Mouse (Mus musculus): ENCODE data around the gene Svs5. TPM values are rescaled to one million over a fixed set of nuclear protein-coding genes. Genes with fewer than 3 reads are reported as not detected.

Gene Svs5
- polyA plus RNA-seq, 1 experiment from 2014 or later: not detected

DNA sequence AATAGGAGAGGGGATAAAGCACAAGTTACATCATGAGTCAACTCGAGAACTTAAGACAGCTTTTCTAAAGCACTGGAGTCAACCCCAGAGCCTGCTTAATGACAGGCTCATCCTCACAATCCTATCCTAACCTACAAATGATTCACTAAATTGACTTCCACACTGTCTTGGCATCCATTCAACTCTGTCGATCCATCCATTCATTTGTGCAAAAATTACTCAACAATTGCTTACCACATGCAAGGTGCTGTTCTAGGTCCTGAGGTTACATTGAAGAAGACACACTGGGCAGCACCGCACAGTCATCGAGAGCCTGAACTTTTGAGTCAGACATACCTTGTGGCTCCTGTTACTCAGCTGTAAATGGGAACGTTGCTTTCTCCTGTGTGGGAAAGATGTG, 26.5 kb downstream of the Svs5 start:
- H3K4me1 ChIP-seq (replicated peaks): no peaks in the 10 kb centered on the region
- WGBS: 82% methylated on average over 5 of the region's 5 CpGs
- no peak overlapping the region for H3K4me2 ChIP-seq
- H3K36me3 ChIP-seq: no peaks in the 10 kb centered on the region
- no peaks in the 10 kb centered on the region for H3K9me3 ChIP-seq
- no peak overlapping the region for H3K4me3 ChIP-seq
- peaks cover 11% of the 10 kb centered on the region; the same call in 1 of the 2 replicates for H3K27me3 ChIP-seq
- no peak overlapping the region for H3K9ac ChIP-seq
- no peak overlapping the region for H3K27ac ChIP-seq
- ATAC-seq (ENCODE audit: low FRiP score): no peak

- H3K4me1 ChIP-seq (replicated peaks): no peaks in the 10 kb centered on the region
- H3K9me3 ChIP-seq: no peaks in the 10 kb centered on the region
- no peak overlapping the region for H3K4me3 ChIP-seq
- no peak overlapping the region for H3K4me2 ChIP-seq
- WGBS: 76% methylated on average over 5 of the region's 5 CpGs
- H3K9ac ChIP-seq: no peak overlapping the region
- peaks cover 11% of the 10 kb centered on the region; the same call in 1 of the 2 replicates for H3K27me3 ChIP-seq
- H3K27ac ChIP-seq: no peak overlapping the region
- no peak for ATAC-seq (ENCODE audit: low FRiP score)
- H3K36me3 ChIP-seq: no peaks in the 10 kb centered on the region
Measured at GRCm38 (mm10) chr2:164359668-164360067, 27.1 kb downstream of the Svs5 start.

GRCm38 (mm10) chr2:164360974-164361657, 28.6 kb downstream of the Svs5 start:
- 33% methylated on average over 13 of the region's 13 CpGs for WGBS
- no peaks in the 10 kb centered on the region for H3K36me3 ChIP-seq
- no peaks in the 10 kb centered on the region for H3K9me3 ChIP-seq
- H3K9ac ChIP-seq: no peak overlapping the region
- no peaks in the 10 kb centered on the region for H3K4me1 ChIP-seq (replicated peaks)
- H3K4me2 ChIP-seq: no peak overlapping the region
- ATAC-seq (ENCODE audit: low FRiP score): no peak
- H3K27me3 ChIP-seq: peaks cover 11% of the 10 kb centered on the region; the same call in 1 of the 2 replicates
- H3K4me3 ChIP-seq: no peak overlapping the region
- H3K27ac ChIP-seq: no peak overlapping the region

GRCm38 (mm10) chr2:164366947-164367346, 34.4 kb downstream of the Svs5 start:
- 81% methylated on average over 3 of the region's 3 CpGs for WGBS
- Histone ChIP-seq H3K4me3 (no peak overlapping the region), H3K9ac (no peak overlapping the region), H3K9me3 (no peaks in the 10 kb centered on the region), H3K27me3 (peaks cover 3% of the 10 kb centered on the region; the same call in 1 of the 2 replicates), H3K36me3 (no peaks in the 10 kb centered on the region), H3K4me1 (replicated peaks) (no peaks in the 10 kb centered on the region), H3K27ac (no peak overlapping the region), H3K4me2 (no peak overlapping the region)
- no peak for ATAC-seq (ENCODE audit: low FRiP score)

DNA sequence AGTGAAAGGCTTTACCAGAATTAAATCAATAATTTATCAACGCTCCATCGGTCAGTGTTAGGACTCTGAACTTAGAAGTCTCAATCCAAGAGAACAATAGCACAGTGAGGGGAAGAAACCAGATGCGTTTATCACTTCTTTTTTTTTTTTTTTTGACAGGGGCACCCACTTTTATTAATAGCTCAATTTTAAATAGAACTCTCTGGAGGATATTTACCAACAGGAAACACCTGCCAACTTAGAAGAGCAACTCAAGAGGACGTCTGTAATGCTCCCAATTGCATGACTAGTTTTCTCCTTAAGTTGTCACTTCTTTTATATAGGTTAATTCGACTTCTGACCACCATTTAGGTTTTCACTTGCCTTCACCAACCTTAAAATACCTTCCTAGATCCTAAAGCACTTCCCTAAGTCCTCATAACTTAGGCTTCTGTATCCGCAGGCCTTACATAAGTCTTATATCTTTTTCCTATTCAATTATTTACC, 36.1 kb downstream of the Svs5 start:
- no peak overlapping the region for H3K27ac ChIP-seq
- no peaks in the 10 kb centered on the region for H3K4me1 ChIP-seq (replicated peaks)
- no peaks in the 10 kb centered on the region for H3K9me3 ChIP-seq
- H3K27me3 ChIP-seq: no peaks in the 10 kb centered on the region
- WGBS: 83% methylated on average over 6 of the region's 6 CpGs
- no peak overlapping the region for H3K4me3 ChIP-seq
- H3K4me2 ChIP-seq: no peak overlapping the region
- no peak overlapping the region for H3K9ac ChIP-seq
- no peak for ATAC-seq (ENCODE audit: low FRiP score)
- H3K36me3 ChIP-seq: no peaks in the 10 kb centered on the region

- H3K27me3 ChIP-seq: no peaks in the 10 kb centered on the region
- H3K9me3 ChIP-seq: no peaks in the 10 kb centered on the region
- WGBS: 89% methylated on average over 3 of the region's 3 CpGs
- no peak overlapping the region for H3K4me2 ChIP-seq
- no peak overlapping the region for H3K4me3 ChIP-seq
- no peaks in the 10 kb centered on the region for H3K36me3 ChIP-seq
- no peak for ATAC-seq (ENCODE audit: low FRiP score)
- H3K9ac ChIP-seq: no peak overlapping the region
- H3K27ac ChIP-seq: no peak overlapping the region
- no peaks in the 10 kb centered on the region for H3K4me1 ChIP-seq (replicated peaks)
Measured at GRCm38 (mm10) chr2:164371371-164371770, 38.8 kb downstream of the Svs5 start.

GRCm38 (mm10) chr2:164372408-164373053, 40.0 kb downstream of the Svs5 start:
- 39% methylated on average over 3 of the region's 3 CpGs for WGBS
- H3K27me3 ChIP-seq: no peaks in the 10 kb centered on the region
- no peaks in the 10 kb centered on the region for H3K4me1 ChIP-seq (replicated peaks)
- no peak for ATAC-seq (ENCODE audit: low FRiP score)
- H3K9me3 ChIP-seq: no peaks in the 10 kb centered on the region
- H3K4me2 ChIP-seq: no peak overlapping the region
- no peaks in the 10 kb centered on the region for H3K36me3 ChIP-seq
- H3K27ac ChIP-seq: no peak overlapping the region
- H3K4me3 ChIP-seq: no peak overlapping the region
- H3K9ac ChIP-seq: no peak overlapping the region

- 67% methylated on average over 4 of the region's 4 CpGs for WGBS
- no peak for ATAC-seq (ENCODE audit: low FRiP score)
- H3K9me3 ChIP-seq: no peaks in the 10 kb centered on the region
Measured at GRCm38 (mm10) chr2:164373187-164373586, 40.6 kb downstream of the Svs5 start.

DNA sequence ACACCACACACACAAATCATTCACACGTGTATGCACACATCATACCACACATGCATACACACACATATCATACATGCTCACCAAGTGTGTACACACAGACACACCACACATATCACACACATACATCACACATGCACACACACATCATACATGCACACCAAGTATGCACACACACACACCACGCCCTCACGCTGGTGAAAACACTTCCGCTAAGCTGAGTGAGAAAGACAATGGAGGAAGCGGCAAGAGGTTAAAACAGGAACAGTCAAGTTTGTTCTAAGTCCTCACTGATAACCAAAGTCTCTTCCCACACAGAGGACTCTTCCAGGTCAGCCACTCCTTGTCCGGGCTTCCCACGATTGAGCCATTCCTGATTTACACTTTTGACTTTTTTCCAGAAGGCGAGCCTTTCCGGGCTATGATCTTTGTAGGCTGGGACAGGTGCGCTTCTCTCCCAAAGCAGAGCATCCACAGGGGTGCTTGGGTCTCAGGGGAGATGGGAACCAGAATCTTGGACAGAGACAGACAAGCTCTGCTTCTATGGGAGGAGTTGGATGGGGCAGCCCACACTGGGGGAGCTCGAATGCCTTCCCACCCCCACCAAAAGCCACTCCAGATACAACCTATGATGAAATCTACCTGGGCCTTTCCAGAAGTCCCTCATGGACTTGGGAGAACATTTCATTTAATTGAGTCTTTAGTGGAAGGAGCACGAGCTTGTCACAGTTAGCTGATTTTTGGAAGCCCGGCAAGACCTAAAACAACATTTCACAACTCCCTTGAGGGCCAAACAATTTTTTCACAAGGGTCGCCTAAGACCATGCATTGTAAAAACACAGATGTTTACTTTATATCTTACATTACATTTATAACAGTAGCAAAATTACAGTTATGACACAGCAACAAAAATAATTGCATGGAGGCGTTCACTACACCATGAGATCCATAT, 45.2 kb downstream of the Svs5 start:
- no peaks in the 10 kb centered on the region for H3K4me1 ChIP-seq (replicated peaks)
- H3K27me3 ChIP-seq: no peaks in the 10 kb centered on the region
- no peak overlapping the region for H3K4me3 ChIP-seq
- WGBS: 91% methylated on average over 15 of the region's 15 CpGs
- no peaks in the 10 kb centered on the region for H3K9me3 ChIP-seq
- H3K27ac ChIP-seq: no peak overlapping the region
- no peak overlapping the region for H3K9ac ChIP-seq
- ATAC-seq (ENCODE audit: low FRiP score): no peak
- no peak overlapping the region for H3K4me2 ChIP-seq
- no peaks in the 10 kb centered on the region for H3K36me3 ChIP-seq

More at GRCm38 (mm10) chr2:164373187-164373586, 40.6 kb downstream of the Svs5 start:
- Histone ChIP-seq H3K4me3 (no peak overlapping the region), H3K27ac (no peak overlapping the region), H3K4me1 (replicated peaks) (no peaks in the 10 kb centered on the region), H3K4me2 (no peak overlapping the region), H3K9ac (no peak overlapping the region), H3K36me3 (no peaks in the 10 kb centered on the region), H3K27me3 (no peaks in the 10 kb centered on the region)

GRCm38 (mm10) chr2:164381726-164382125, 49.2 kb downstream of the Svs5 start:
- Histone ChIP-seq H3K4me3 (no peak overlapping the region), H3K4me1 (replicated peaks) (peaks cover 12% of the 10 kb centered on the region), H3K9ac (no peak overlapping the region), H3K36me3 (no peaks in the 10 kb centered on the region), H3K4me2 (no peak overlapping the region), H3K27ac (no peak overlapping the region), H3K27me3 (peaks cover under 1% of the 10 kb centered on the region; the same call in 1 of the 2 replicates), H3K9me3 (no peaks in the 10 kb centered on the region)
- 75% methylated on average over 8 of the region's 8 CpGs for WGBS
- no peak for ATAC-seq (ENCODE audit: low FRiP score)

DNA sequence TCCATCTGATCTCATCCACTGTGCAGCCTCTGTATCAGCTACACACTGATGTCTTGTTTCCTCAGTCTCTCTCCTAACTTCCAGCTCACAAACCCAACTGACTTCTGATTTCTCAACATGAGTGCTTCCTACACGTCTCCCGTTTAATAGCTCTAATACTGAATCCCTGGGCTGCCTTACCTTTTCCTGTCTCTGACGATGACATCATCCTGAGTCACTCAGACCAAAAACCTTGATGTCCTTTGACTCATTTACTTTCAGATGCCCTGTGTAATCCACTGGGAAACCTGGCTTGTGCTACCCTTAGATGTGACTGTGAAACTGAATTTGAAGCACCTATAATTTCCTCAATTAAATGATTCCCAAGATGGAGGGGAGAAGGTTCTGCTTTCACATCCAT, 50.4 kb downstream of the Svs5 start:
- no peak overlapping the region for H3K4me3 ChIP-seq
- H3K27me3 ChIP-seq: peaks cover 12% of the 10 kb centered on the region
- H3K9ac ChIP-seq: no peak overlapping the region
- no peak for ATAC-seq (ENCODE audit: low FRiP score)
- H3K4me2 ChIP-seq: no peak overlapping the region
- peaks cover 16% of the 10 kb centered on the region for H3K4me1 ChIP-seq (replicated peaks)
- 89% methylated on average over 3 of the region's 3 CpGs for WGBS
- H3K9me3 ChIP-seq: no peaks in the 10 kb centered on the region
- H3K36me3 ChIP-seq: no peaks in the 10 kb centered on the region
- no peak overlapping the region for H3K27ac ChIP-seq

Data from hindbrain, embryonic 13.5 days (tissue).